Comparison of ENCODE assay signal across 15 mouse cellular contexts in genomic region chr9:71065343-71065875, GRCm38 (mm10).
A peak's percentile ranks its signal among the peaks of the same experiment; 100 is the strongest.
DNase-seq lines count a peak whose midpoint lies in the region; ATAC-seq lines count a peak whose summit lies in the region.
"Had no signal": no experiment of that assay in that cellular context is flagged by ENCODE, and none has a peak within 500 bp of the region (broad histone marks: within the 10 kb centered on the region; RNA-seq: fewer than 3 reads in every experiment).

No protein-coding gene starts in this region.

- no peaks in the 10 kb centered on the region for H3K36me3 ChIP-seq in kidney, embryonic 14.5 days (ENCODE audit: control insufficient read depth, insufficient read depth, low read length)
- H3K36me3 ChIP-seq in splenic B cell, adult 2 months (ENCODE audit: control insufficient read depth, insufficient read depth, low read length, poor library complexity, severe bottlenecking) = no peaks in the 10 kb centered on the region
- H3K36me3 ChIP-seq: embryonic facial prominence, embryonic 13.5 days; liver, embryonic 13.5 days had no signal

- H3K27me3 ChIP-seq in kidney, embryonic 14.5 days (ENCODE audit: control insufficient read depth, insufficient read depth, low read length) = no peaks in the 10 kb centered on the region
- H3K27me3 ChIP-seq in splenic B cell, adult 2 months (ENCODE audit: control insufficient read depth, insufficient read depth, low read length, poor library complexity, severe bottlenecking) = no peaks in the 10 kb centered on the region
- H3K27me3 ChIP-seq: CH12.LX; embryonic facial prominence, embryonic 13.5 days; forebrain, embryonic 13.5 days; liver, embryonic 13.5 days had no signal

- H3K4me3 ChIP-seq in kidney, embryonic 14.5 days (ENCODE audit: low read length) = no peak overlapping the region
- H3K4me3 ChIP-seq: embryonic facial prominence, embryonic 13.5 days; forebrain, embryonic 13.5 days; liver, embryonic 13.5 days had no signal

- peak overlapping the region; percentile 30; the same call in 1 of the 2 replicates for H3K27ac ChIP-seq in kidney, embryonic 14.5 days (ENCODE audit: low read depth, low read length)
- H3K27ac ChIP-seq: embryonic facial prominence, embryonic 13.5 days; forebrain, embryonic 13.5 days; liver, embryonic 13.5 days had no signal

- H3K9ac ChIP-seq in kidney, embryonic 14.5 days (ENCODE audit: low read depth, low read length) = no peak overlapping the region
- H3K9ac ChIP-seq: embryonic facial prominence, embryonic 13.5 days; forebrain, embryonic 13.5 days; liver, embryonic 13.5 days had no signal

- no peak for ATAC-seq in kidney, embryonic 14.5 days (ENCODE audit: low FRiP score, low TSS enrichment)
- ATAC-seq in megakaryocyte-erythroid progenitor cell, adult 5-6 weeks (replicated peaks; ENCODE audit: low FRiP score, low TSS enrichment, poor library complexity, severe bottlenecking) = peak; percentile 63
- ATAC-seq: forebrain, embryonic 13.5 days had no signal

- no peak overlapping the region for H3K4me2 ChIP-seq in kidney, embryonic 14.5 days (replicated peaks; ENCODE audit: low read depth, low read length)
- H3K4me2 ChIP-seq: embryonic facial prominence, embryonic 13.5 days; forebrain, embryonic 13.5 days; liver, embryonic 13.5 days had no signal

- no peaks in the 10 kb centered on the region for H3K9me3 ChIP-seq in kidney, embryonic 14.5 days (ENCODE audit: control insufficient read depth, low read length)
- H3K9me3 ChIP-seq: embryonic facial prominence, embryonic 13.5 days; forebrain, embryonic 13.5 days; liver, embryonic 13.5 days had no signal

- DNase-seq in kidney, postnatal 14 days = no peak
- peak; percentile 1 for DNase-seq in testis, postnatal 14 days (ENCODE audit: low spot score)
- no peak for DNase-seq in testis, postnatal 10 days (ENCODE audit: low spot score)
- peak; percentile 35 for DNase-seq in splenic B cell, adult 2 months (ENCODE audit: low read depth, low spot score)
- DNase-seq in adrenal gland, postnatal 4 days (ENCODE audit: low spot score in 2 of 2) = no peak
- DNase-seq: cerebellum, postnatal 36 days; kidney, adult 18-20 months; liver, embryonic 13.5 days; right cerebral cortex, postnatal 25 days; thymus, postnatal 25 days had no signal

- peaks cover 5% of the 10 kb centered on the region; the same call in 1 of the 2 replicates for H3K4me1 ChIP-seq in kidney, embryonic 14.5 days (ENCODE audit: control insufficient read depth, insufficient read depth, low read length)
- H3K4me1 ChIP-seq: liver, embryonic 13.5 days had no signal

- 64% methylated on average over 6 of the region's 6 CpGs for WGBS in kidney, embryonic 14.5 days

Comparison
In these comparisons a context has a peak if more than half of its experiments do, and no peak if none do; other contexts are left out.
1. DNase-seq: peak in testis, postnatal 14 days (single experiment) and splenic B cell, adult 2 months (single experiment); none in kidney, postnatal 14 days (single experiment), testis, postnatal 10 days (single experiment) and adrenal gland, postnatal 4 days (0 of 2).